Mouse (Mus musculus) adrenal gland, adult 2 months (tissue): ENCODE measurements around the gene Mctp1. TPM values are rescaled to one million over a fixed set of nuclear protein-coding genes. Genes with fewer than 3 reads are reported as not detected.
"Not testable (repeated sequence)": the region's sequence is repeated elsewhere in the genome, so short reads cannot be mapped to it uniquely, and the experiment has no call there.

Experiments used
- DNase-seq: peaks from one replicate; pipeline ENCODE4 v3.0.0; 2021
- long read RNA-seq: library from polyadenylated mRNA; stranded (forward); transcript quantifications from one replicate; pipeline ENCODE4 v2.0.0, GENCODE M21; 2021
- polyA plus RNA-seq: library from polyadenylated mRNA; depleted of rRNA; stranded (reverse); fragments of >200 nt; gene quantifications from 2 replicates; pipeline ENCODE4 v1.2.3, GENCODE M21; 2012; rRNA removed
- total RNA-seq, 2 experiments: library from RNA; stranded (reverse); gene quantifications; 2 replicates each; pipeline ENCODE4 v1.2.3; 2021

Mctp1 gene
- total RNA-seq (1 to 10 TPM; 1.1 to 1.7 TPM), polyA plus RNA-seq (0.29 and 0.35 TPM in 2 replicates)
- long read RNA-seq = 0 reads

DNA sequence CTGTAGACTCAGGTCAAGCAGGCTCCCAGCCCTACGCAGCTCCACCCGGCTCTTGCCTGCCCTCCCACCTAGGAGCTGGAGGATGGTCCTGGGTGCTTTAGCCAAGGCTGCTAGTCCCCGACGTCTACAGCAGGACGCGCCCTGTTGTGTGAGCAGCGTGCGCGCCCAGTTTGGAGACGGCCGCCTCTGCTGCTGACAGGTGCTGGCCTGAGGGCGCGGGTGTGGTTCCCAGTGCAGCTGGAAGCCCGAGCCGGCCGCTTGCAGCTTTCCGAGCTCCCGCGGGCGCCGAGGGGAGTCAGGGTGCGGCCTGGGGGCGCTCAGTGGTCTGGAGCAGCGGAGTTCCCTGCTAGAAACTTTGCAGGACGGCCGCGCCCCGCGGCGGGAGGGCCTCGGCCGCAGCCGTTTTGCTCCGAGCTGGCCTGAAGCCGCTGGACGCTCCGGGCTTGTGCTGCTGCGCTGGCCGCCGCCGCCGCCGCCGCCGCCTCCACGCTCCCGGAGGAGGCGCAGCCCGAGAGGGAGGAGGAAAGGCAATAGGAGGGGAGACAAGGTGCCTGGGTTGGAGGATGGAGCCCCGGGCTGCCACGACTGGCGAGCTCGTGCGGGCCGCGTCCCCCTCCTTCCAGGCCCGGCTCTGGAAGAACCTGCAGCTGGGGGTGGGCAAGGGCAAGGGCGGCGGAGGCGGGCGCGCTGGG is at the start of gene Mctp1:
Gene Mctp1, plus strand, starts transcription at position 564 of the 692 bp plus-strand sequence.
- DNase-seq = peak; percentile 80

DNA sequence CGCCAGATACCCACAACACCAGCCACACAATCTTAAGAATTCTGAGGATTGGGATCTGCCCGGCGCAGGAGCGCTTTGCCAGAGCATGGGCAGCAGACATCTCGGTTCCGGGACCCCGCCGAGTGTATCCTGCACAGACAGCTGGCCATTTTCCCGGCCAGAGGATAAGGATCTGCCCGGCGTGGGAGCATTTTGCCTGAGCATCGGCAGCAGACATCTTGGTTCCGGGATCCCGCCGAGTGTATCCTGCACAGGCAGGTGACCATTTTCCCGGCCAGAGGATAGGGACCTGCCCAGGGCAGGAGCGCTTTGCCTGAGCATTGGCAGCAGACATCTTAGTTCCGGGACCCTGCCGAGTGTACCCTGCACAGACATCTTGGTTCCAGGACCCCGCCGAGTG is 38.4 kb upstream of the Mctp1 start:
- not testable (repeated sequence) for DNase-seq

DNA sequence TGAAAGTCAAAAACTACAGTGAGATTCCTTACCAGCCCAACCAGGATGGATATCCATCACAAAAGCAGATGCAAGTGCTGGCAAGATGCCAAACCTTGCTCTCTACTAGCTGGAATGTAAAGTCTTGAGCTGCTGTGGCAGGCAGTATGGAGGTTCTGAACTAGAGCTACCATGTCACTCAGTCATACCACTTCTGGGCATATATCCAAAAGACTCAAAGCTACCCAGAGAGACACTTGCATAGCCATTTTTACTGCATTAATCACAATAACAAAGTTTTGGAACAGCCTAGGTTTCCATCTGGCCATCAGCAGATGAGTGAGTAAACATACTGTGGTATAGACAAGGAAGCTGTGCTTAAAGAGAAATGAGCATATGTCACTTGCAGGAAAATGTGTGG is 25.6 kb upstream of the Mctp1 start:
- DNase-seq = no peak

DNA sequence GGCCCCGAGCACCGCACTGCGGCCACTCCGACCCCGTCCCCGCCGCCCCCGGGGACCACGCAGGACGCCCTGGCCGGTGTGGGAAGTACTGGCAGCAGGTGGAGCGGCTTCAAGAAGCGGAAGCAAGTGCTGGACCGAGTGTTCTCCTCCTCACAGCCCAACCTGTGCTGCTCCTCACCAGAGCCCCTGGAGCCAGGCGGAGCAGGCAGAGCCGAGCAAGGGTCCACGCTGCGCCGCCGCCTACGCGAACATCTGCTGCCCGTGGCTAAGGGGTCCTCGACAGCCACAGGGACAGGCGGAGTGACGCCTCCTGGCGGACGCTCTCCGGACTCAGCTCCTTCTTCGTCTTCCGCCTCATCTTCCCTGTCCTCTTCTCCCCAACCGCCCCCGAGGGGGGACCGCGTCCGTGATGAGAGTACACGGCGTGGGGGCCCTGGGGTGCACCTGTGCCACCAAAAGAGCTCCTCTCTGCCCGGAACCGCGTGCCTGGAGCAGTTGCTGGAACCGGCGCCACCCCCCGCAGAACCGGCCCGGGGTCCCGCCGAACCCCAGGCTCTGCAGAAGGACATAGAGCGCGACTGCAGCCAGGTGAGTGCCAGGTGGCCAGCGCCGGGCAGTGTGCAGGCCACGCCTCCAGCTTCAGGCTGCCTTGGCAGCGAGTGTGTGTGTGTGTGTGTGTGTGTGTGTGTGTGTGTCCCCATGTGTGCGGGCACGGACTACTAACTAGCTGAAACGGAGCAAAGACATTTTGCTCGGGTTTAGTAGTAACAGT is 515 bp downstream of the Mctp1 start:
- DNase-seq = no peak

DNA sequence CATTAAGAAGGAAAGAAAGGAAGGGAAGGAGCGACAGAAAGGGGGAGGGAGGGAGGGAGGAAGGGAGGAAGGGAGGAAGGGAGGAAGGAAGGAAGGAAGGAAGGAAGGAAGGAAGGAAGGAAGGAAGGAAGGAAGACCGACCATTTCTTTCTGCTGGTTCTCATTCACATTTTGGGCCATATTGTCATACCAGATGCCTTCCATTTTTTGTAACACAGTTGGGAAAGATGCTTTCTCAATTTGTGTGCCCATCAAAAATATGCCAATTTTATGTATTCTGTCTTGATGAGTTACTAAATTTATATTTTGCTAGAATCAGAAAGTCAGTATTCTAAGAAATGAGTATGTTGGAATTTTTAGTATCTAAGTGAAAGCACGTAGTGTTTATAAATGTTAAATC is 4.3 kb downstream of the Mctp1 start:
- DNase-seq = no peak

DNA sequence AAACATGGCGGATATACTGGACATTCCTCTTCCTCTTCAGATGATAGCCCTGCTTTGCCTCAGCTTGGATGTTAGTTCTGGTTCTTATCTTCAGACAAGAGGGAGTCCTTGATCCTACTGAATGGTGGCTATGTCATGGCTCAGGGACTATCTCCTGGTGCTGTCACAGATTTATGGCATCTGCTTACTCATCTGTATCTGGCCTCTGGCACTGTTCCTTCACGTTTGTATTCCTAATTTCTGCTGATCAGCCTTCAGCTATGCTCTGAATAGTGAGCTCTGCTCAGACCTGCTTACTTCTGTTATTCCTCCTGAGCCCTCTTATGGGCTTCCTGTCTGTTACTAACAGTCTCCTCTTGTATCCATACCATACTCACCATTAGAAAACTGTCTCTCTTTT is 7.6 kb downstream of the Mctp1 start:
- DNase-seq = peak; percentile 75

DNA sequence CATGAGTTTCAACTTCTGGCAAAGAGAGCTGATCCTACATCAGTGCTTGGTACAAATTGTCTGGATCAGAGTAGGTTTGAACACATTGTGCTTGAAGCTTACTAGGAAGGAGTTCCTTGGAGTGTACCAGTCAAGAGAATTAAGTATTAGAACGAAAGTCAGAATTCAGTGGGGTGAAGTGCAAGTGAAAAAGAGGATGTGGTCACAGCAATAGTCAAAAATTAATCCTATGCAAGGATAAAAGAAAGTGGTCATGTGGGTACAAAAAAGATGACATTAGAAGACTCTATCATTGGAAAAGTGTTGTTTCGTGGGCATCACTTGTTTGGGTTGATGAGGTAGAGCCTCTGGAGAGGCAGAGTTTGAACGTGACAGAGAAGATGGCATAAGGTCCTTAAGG is 8.8 kb downstream of the Mctp1 start:
- no peak for DNase-seq

DNA sequence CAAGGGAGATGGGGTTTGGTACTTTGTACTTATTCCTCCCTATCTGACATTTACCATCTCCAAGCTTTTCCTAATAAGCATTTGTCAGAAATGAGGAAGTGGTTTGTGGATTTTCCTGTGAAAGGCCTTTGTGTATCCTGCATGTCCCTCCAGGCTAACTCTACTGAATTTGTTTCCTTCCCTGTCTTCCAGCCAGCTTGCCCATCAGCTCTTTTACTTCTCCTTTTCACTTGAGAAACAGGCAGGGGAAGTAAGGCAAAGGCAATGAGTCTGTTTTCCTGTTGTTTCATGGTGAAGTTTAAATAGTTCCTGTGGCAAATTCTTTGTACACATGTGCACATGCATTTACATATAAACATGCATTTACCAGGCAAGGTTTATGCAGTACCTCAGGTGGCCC is 11.6 kb downstream of the Mctp1 start:
- DNase-seq = no peak

DNA sequence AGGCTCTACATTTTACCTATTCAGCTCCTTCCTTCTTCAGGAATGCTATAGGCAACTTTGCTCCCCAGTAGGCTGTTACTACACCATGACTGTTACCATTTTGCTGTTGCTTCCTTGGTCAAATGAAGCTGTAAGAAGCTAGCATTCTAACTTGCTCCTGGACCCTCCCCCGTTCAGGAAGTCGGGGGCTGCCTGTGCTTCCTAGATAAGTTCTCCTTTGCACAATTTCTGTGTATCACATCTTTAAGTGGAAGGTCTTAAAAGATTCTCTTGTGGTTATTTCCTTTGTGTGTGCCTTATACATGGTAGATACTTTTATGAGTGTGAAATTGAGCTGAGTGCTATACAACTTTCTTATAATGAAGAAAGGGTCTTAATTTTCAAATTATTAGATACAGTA is 25.0 kb downstream of the Mctp1 start:
- DNase-seq = no peak

DNA sequence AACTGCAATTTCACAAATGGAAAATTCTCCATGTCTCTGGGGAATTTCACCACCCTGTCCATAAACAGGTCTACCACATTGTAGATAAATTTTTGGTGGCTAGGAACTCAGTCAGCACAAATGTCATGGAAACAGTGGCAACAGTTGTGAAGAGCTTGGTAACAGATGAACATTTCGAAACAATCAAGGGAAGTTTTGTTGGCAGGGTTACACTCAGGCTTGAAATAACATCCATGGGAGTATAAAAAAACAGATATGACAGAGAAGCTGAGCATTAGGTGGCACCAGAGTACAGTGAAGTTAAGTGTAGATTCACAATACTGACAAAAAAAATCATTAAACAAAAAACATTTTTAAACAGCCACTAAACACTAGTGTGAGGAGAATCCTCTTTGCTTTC is 26.3 kb downstream of the Mctp1 start:
- DNase-seq = no peak

DNA sequence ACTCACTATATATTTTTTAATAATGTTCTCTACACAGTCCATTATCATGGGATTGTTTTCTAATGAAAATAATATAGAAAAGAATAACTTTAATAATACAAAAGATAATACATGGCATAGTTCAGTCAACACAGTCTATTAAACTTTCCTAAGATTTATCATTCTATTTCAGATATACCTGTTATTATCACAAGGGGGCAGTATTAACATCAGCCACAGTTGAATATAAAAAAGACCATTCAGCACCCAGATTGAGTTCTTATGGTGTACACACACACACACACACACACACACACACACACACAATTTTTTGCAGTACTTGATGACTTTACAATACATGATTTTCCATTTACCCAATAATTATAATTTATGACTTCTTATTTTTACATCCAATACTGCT is 31.0 kb downstream of the Mctp1 start:
- DNase-seq = no peak

DNA sequence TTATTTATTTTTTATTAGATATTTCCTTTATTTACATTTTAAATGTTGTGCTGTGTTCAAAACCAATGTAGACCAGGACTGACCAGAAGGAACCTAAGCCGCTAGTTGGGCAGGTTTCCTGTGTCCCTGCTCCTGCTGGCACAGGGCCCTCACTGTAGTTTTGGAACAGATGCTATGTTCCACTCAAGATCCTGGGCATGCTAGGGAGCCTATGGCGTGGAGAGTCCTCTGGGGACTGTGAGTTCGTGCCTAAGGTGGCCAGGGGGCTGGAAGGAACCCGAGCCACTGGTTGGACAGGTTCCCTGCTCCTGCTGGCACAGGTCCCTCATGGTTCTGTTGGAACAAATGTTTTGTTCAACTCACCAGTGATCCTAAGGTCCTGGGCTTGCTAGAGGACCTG is 35.8 kb downstream of the Mctp1 start:
- peak; percentile 34 for DNase-seq

DNA sequence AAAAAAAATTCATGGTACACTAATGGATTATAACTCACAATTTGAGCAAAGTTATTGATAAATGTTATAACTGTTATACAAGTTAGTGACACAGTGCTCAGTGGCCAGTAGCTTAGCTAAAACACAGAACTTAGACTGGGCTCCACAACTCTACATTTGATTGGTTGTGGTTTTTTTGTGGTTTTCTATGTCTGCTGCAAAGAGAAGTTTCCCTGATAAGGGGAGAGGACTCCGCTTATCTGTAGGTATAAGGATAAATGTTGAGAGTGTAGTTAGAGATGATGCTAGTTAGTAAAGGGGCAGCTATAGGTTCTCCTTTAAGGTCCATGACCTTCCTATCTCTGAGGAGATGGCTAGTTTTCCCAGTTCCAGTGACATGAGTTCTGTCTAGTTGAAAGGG is 36.7 kb downstream of the Mctp1 start:
- DNase-seq = no peak

DNA sequence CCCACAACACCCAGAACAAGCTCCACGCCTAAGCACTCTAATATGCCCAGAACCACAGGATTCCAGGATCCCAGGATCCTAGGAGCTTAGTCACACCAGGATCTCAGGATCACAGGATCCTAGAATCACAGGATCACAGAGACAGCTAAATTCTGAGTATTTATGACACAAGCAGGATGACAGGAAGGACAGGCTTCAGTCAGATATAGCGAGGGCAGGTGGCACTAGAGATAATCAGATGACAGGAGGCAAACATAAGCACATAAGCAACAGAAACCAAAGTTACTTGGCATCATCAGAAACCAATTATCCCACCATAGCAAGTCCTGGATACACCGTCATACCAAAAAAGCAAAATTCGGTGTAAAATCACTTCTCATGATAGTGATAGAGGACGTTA is 37.8 kb downstream of the Mctp1 start:
- DNase-seq = no peak

DNA sequence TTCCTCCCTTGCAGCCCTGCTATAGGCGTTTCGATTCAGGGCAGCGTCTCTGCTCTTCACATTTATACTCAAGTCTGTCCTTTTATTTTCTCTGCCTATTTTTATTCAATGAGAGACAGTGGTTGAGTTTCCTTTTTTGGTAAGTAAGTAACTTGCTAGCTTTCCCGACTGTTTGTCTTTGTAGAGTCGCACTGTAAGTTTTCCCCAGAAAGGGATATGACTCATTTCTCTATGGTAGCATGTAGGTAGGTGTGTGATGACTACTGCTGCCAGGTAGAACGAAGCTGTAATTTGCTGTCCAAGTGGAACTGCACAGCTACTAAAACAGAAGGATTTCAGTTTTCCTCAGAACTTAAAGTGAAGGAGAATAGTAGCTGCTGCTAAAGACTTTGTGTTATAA is 45.1 kb downstream of the Mctp1 start:
- DNase-seq = no peak

DNA sequence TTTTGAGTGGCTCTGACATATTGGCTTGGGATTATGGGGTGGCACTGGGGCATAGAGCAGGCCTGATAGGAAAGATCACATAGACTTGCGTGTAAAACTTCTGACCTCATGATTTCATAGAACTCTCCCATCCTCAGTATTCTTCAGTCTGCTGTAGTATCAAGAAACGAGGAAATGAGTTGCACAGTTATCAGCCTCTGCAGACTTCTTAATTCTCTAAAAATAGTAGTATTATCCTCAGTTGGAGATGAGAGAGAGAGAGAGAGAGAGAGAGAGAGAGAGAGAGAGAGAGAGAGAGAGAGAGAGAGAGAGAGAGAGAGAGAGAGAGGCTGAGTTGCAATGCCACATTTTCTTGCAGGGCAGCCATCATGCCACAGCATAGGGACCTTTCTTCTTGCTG is 45.6 kb downstream of the Mctp1 start:
- no peak for DNase-seq

DNA sequence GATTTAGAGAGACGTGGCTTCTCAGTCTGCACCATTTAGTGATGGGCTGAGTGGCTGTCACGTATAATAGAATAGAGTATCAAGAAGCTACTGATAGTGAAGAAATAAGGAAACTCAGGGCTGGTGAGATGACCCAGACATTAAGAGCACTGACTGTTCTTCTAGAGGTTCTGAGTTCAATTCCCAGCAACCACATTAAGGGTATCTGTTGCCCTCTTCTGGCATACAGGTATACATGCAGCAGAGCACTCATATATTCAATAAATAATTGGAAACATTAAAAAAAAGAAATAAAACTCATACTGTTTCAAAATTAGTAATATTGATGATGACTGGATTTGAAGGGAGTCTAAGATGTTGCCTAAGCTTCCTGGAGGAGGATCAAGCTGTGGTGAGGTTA is 47.6 kb downstream of the Mctp1 start:
- DNase-seq = no peak

DNA sequence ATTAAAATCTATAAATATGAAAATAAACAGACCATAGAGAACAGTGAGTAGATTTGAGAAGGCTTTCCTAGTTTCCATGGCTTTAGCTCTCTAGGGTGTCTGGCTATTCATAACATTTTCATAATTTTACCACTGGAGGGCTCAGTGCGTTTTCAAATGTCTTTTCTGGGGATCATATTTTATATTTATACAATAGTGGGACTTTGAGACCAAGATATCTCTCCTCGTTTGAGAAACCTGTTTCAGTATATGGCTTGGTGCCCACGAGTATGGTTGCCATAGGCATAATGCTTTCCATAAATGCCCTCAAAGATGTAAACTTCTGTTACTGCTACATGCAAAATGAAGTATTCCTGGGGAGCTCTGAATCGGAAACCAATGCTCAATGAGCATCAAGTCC is 49.1 kb downstream of the Mctp1 start:
- DNase-seq = no peak

DNA sequence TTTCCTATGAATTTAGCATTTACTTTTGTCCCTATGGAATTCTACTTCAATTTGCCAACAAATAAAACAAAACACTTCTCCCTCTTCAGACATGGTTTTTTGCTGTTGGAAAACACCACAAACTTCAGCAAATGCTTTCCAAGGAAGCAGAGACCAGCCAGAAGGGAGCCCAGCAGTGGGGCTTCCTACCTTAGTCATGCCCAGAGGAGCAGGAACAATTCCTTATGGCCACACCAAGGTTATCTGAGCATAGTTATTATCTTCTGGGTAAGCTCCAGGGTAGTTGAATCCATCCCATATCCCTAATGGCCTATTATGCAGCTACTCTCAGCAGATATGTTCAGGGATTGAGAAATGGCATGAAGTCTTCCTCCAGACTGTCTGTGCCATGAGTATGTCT is 52.1 kb downstream of the Mctp1 start:
- no peak for DNase-seq

DNA sequence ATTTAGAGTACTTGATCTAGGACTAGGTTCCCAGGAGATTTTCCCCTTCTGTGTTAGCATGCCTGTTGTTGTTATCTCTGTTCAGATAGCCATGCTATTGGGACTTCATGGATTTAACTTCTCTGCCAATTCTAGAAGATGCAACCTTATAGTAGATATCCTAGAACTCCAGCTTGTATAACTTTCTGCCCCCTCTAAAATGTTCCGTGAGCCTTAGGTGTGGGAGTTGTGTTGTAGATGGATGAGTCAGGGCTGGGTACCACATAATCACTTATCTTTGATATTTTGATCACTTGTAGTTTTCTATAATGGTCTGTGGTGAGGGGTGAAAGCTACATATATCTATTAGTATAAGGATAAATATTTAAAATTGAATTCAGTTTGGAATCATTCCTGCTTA is 54.4 kb downstream of the Mctp1 start:
- no peak for DNase-seq

DNA sequence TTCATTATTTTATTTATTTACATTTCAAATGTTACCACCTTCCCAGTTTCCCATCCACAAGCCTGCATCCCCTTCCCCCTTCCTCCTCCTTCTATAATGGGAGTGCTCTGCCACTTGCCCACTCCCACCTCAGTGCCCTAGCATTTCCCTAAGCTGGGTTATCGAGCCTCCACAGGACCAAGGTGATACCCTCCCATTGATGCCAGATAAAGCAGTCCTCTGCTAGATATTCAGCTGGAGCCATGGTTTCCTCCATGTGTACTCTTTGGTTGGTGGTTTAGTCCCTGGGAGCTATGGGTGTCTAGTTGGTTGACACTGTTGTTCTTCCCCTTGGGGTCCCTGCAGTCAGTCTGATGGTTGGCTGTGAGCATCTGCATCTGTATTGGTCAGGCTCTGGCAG is 61.7 kb downstream of the Mctp1 start:
- DNase-seq = no peak

DNA sequence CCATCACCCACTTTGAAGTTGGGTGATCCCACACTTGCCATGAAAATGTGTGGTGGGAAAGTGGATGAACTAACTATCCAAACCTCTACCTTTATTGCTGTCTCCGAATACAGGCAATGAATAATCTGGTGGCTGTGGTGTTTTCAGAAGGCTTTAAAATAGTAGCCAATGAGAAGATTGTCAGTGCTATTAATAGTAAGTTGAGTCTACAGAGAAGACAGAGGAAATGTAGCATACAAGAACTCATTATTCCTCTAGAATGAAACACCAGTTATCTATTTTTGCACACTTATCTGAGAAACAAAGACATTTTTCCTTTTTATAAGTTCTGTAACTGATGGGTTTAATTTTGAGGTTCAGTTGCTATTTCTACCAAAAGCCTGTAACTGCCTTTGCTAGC is 63.2 kb downstream of the Mctp1 start:
- no peak for DNase-seq

DNA sequence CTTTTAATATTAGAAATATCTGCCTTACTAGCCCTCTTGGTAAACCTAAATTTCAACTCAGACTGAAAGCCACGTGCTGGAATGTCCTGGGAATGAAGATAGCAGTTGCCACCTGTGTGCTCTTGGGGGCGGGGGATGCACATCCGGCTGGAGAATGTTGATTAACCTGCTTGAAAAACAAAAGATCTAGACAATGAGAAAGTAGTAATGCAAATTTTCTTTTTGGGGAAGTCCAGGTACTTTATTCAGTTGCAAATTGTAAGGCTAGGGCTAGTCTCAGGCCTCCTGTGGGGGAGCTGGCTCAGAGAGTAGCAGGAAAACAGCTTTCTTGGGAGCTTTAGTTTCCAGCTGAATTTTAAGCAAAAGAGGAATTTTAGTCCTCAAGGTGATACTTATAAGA is 67.2 kb downstream of the Mctp1 start:
- not testable (repeated sequence) for DNase-seq

DNA sequence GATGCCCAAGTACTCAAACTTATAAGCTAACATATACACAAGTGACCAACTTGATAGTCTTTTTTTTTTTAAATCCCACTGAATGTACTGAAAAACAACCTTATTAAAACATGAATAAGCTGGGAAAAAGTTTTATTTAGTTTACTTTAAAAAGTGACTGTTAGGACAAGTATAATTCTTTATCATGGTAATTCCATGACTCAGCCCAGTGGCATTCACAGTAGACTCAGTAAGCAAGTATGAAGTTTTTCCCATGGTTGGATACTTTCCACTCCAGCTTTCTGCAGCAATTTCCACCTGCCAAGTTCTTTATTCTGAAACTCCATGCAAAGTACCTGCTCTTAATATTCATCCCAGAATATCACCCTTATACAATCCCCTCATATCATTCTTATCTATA is 97.3 kb downstream of the Mctp1 start:
- no peak for DNase-seq
